Mouse (Mus musculus): Measurements from ENCODE around the gene Vwa8. TPM values are rescaled to one million over a fixed set of nuclear protein-coding genes. Genes with fewer than 3 reads are reported as not detected.

Gene Vwa8
- polyA plus RNA-seq, 1 experiment = 13.9 TPM

GRCm38 (mm10) chr14:79223431-79224036, 374.7 kb downstream of the Vwa8 start:
- no peak overlapping the region for H3ac ChIP-seq (ENCODE audit: control insufficient read depth, insufficient read length, low read depth)
- H3K4me3 ChIP-seq (ENCODE audit: insufficient read depth, poor library complexity, severe bottlenecking) = no peak overlapping the region
- TF ChIP-seq MYOD1 (IDR thresholded peaks at IDR 0.05; ENCODE audit: control insufficient read depth, insufficient read length, low read depth) (no peak), CEBPB (IDR thresholded peaks at IDR 0.05; ENCODE audit: low read depth) (no peak), MYOG (IDR thresholded peaks at IDR 0.05; ENCODE audit: control insufficient read depth, extremely low read depth, insufficient read length) (no peak), USF1 (IDR thresholded peaks at IDR 0.05; ENCODE audit: low read depth) (no peak), CTCF (IDR thresholded peaks at IDR 0.05; ENCODE audit: control insufficient read depth, insufficient read depth, insufficient read length) (no peak), MAX (IDR thresholded peaks at IDR 0.05) (no peak), FOSL1 (IDR thresholded peaks at IDR 0.05; ENCODE audit: insufficient read depth, low read length, poor library complexity, severe bottlenecking) (no peak)
- no peaks in the 10 kb centered on the region for H3K79me3 ChIP-seq (ENCODE audit: low read depth)
- H3K36me3 ChIP-seq (ENCODE audit: control insufficient read depth, insufficient read depth) = no peaks in the 10 kb centered on the region
- H3K27me3 ChIP-seq (ENCODE audit: control insufficient read depth, insufficient read depth, insufficient read length) = no peaks in the 10 kb centered on the region
- no peaks in the 10 kb centered on the region for H3K79me2 ChIP-seq (ENCODE audit: control insufficient read depth, insufficient read depth)

GRCm38 (mm10) chr14:79225458-79225857, 376.6 kb downstream of the Vwa8 start:
- Histone ChIP-seq H3K79me3 (ENCODE audit: low read depth) (no peaks in the 10 kb centered on the region), H3K36me3 (ENCODE audit: control insufficient read depth, insufficient read depth) (no peaks in the 10 kb centered on the region)
- TF ChIP-seq FOSL1 (IDR thresholded peaks at IDR 0.05; ENCODE audit: insufficient read depth, low read length, poor library complexity, severe bottlenecking) (no peak), USF1 (IDR thresholded peaks at IDR 0.05; ENCODE audit: low read depth) (no peak), MYOG (IDR thresholded peaks at IDR 0.05; ENCODE audit: control insufficient read depth, extremely low read depth, insufficient read length) (no peak), MYOD1 (IDR thresholded peaks at IDR 0.05; ENCODE audit: control insufficient read depth, insufficient read length, low read depth) (no peak), CEBPB (IDR thresholded peaks at IDR 0.05; ENCODE audit: low read depth) (no peak), CTCF (IDR thresholded peaks at IDR 0.05; ENCODE audit: control insufficient read depth, insufficient read depth, insufficient read length) (no peak), MAX (IDR thresholded peaks at IDR 0.05) (no peak)

GRCm38 (mm10) chr14:79226056-79226455, 377.2 kb downstream of the Vwa8 start:
- TF ChIP-seq MYOD1 (IDR thresholded peaks at IDR 0.05; ENCODE audit: control insufficient read depth, insufficient read length, low read depth) (no peak), FOSL1 (IDR thresholded peaks at IDR 0.05; ENCODE audit: insufficient read depth, low read length, poor library complexity, severe bottlenecking) (no peak), MAX (IDR thresholded peaks at IDR 0.05) (no peak), MYOG (IDR thresholded peaks at IDR 0.05; ENCODE audit: control insufficient read depth, extremely low read depth, insufficient read length) (no peak), CEBPB (IDR thresholded peaks at IDR 0.05; ENCODE audit: low read depth) (no peak), USF1 (IDR thresholded peaks at IDR 0.05; ENCODE audit: low read depth) (no peak), CTCF (IDR thresholded peaks at IDR 0.05; ENCODE audit: control insufficient read depth, insufficient read depth, insufficient read length) (no peak)
- Histone ChIP-seq H3ac (ENCODE audit: control insufficient read depth, insufficient read length, low read depth) (no peak overlapping the region), H3K79me2 (ENCODE audit: control insufficient read depth, insufficient read depth) (no peaks in the 10 kb centered on the region), H3K79me3 (ENCODE audit: low read depth) (no peaks in the 10 kb centered on the region), H3K27me3 (ENCODE audit: control insufficient read depth, insufficient read depth, insufficient read length) (no peaks in the 10 kb centered on the region), H3K4me3 (ENCODE audit: insufficient read depth, poor library complexity, severe bottlenecking) (no peak overlapping the region), H3K36me3 (ENCODE audit: control insufficient read depth, insufficient read depth) (no peaks in the 10 kb centered on the region)

More at GRCm38 (mm10) chr14:79225458-79225857, 376.6 kb downstream of the Vwa8 start:
- Histone ChIP-seq H3K4me3 (ENCODE audit: insufficient read depth, poor library complexity, severe bottlenecking) (no peak overlapping the region), H3K79me2 (ENCODE audit: control insufficient read depth, insufficient read depth) (no peaks in the 10 kb centered on the region), H3ac (ENCODE audit: control insufficient read depth, insufficient read length, low read depth) (no peak overlapping the region), H3K27me3 (ENCODE audit: control insufficient read depth, insufficient read depth, insufficient read length) (no peaks in the 10 kb centered on the region)

- no peak overlapping the region for H3K4me3 ChIP-seq (ENCODE audit: insufficient read depth, poor library complexity, severe bottlenecking)
- H3ac ChIP-seq (ENCODE audit: control insufficient read depth, insufficient read length, low read depth) = no peak overlapping the region
- no peaks in the 10 kb centered on the region for H3K79me3 ChIP-seq (ENCODE audit: low read depth)
- no peaks in the 10 kb centered on the region for H3K79me2 ChIP-seq (ENCODE audit: control insufficient read depth, insufficient read depth)
- H3K36me3 ChIP-seq (ENCODE audit: control insufficient read depth, insufficient read depth) = no peaks in the 10 kb centered on the region
- TF ChIP-seq FOSL1 (IDR thresholded peaks at IDR 0.05; ENCODE audit: insufficient read depth, low read length, poor library complexity, severe bottlenecking) (no peak), MAX (IDR thresholded peaks at IDR 0.05) (no peak), MYOG (IDR thresholded peaks at IDR 0.05; ENCODE audit: control insufficient read depth, extremely low read depth, insufficient read length) (no peak), CEBPB (IDR thresholded peaks at IDR 0.05; ENCODE audit: low read depth) (no peak), USF1 (IDR thresholded peaks at IDR 0.05; ENCODE audit: low read depth) (no peak), CTCF (IDR thresholded peaks at IDR 0.05; ENCODE audit: control insufficient read depth, insufficient read depth, insufficient read length) (no peak), MYOD1 (IDR thresholded peaks at IDR 0.05; ENCODE audit: control insufficient read depth, insufficient read length, low read depth) (no peak)
- no peaks in the 10 kb centered on the region for H3K27me3 ChIP-seq (ENCODE audit: control insufficient read depth, insufficient read depth, insufficient read length)
Measured at GRCm38 (mm10) chr14:79226741-79227140, 377.9 kb downstream of the Vwa8 start.

GRCm38 (mm10) chr14:79227955-79228354, 379.1 kb downstream of the Vwa8 start:
- H3K36me3 ChIP-seq (ENCODE audit: control insufficient read depth, insufficient read depth) = no peaks in the 10 kb centered on the region
- H3K27me3 ChIP-seq (ENCODE audit: control insufficient read depth, insufficient read depth, insufficient read length) = no peaks in the 10 kb centered on the region
- H3K79me3 ChIP-seq (ENCODE audit: low read depth) = no peaks in the 10 kb centered on the region
- H3K4me3 ChIP-seq (ENCODE audit: insufficient read depth, poor library complexity, severe bottlenecking) = no peak overlapping the region
- no peak for TF ChIP-seq MYOD1 (IDR thresholded peaks at IDR 0.05; ENCODE audit: control insufficient read depth, insufficient read length, low read depth)
- TF ChIP-seq CTCF (IDR thresholded peaks at IDR 0.05; ENCODE audit: control insufficient read depth, insufficient read depth, insufficient read length) = no peak
- no peak for TF ChIP-seq MAX (IDR thresholded peaks at IDR 0.05)
- TF ChIP-seq FOSL1 (IDR thresholded peaks at IDR 0.05; ENCODE audit: insufficient read depth, low read length, poor library complexity, severe bottlenecking) = no peak
- no peak for TF ChIP-seq CEBPB (IDR thresholded peaks at IDR 0.05; ENCODE audit: low read depth)
- TF ChIP-seq MYOG (IDR thresholded peaks at IDR 0.05; ENCODE audit: control insufficient read depth, extremely low read depth, insufficient read length) = no peak
- no peak for TF ChIP-seq USF1 (IDR thresholded peaks at IDR 0.05; ENCODE audit: low read depth)
- H3ac ChIP-seq (ENCODE audit: control insufficient read depth, insufficient read length, low read depth) = no peak overlapping the region
- H3K79me2 ChIP-seq (ENCODE audit: control insufficient read depth, insufficient read depth) = no peaks in the 10 kb centered on the region
